In genomic region chr17:53778411-53778810, GRCm38 (mm10) we compare ENCODE assay signal across 5 mouse cellular contexts.
DNase-seq lines count a peak whose midpoint lies in the region; ATAC-seq lines count a peak whose summit lies in the region.

No protein-coding gene starts in this region.

- DNase-seq in cerebellum, adult 11-12 months, result peak; percentile 50
- peak; percentile 30 for DNase-seq in cerebellum, adult 8-10 months
- DNase-seq in cerebellum, adult 9-11 months, result peak; percentile 60
- DNase-seq in cerebellum, postnatal 14 days, result peak; percentile 6 to 43

- ATAC-seq in cerebellum, adult (ENCODE audit: insufficient number of reproducible peaks, low FRiP score, low TSS enrichment), result 0 out of 2 replicates have a peak, but pooled peaks have one; percentile 47

Comparison
In these comparisons a context has a peak if more than half of its experiments do, and no peak if none do; other contexts are left out.
1. Peak in every context shown above with its lines: DNase-seq and ATAC-seq.